Mouse (Mus musculus): ENCODE measurements at regions not wholly inside any gene's neighbourhood (a gene's known extent, or its start where the extent isn't known, plus 50 kb on each side); places are given as distances from the start of the nearest gene placed in this dataset.

DNA sequence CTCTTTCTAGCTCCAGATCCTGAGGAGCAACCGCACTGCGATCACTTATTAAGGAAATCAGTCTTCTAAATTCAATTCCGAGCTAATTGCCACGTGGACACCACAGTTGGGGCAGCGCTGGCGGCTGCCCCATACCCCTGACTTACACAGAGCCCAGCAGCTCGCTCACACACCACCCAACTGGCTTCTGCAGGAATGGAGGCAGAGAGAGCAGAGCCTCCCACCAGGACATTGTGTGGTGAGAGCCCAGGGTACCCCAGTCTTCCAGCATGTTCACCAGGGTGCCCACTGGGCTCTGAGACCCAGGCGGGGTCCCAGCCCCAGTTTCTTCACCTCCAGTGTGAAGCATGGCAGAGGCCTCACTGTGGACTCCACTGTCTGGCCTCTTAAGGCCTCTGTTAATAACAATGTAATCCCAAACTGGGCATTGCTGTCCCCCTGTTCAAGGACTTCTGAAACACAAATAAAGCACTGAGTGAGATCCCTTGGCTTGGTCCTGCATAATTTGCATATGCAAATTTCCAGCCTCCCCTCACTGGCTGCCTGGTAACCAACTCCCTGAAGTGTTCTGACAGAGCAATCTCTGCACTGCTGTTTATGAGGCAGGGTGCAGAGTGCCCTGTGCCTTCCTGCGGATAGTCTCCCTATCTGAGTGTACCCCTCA, 102.8 kb upstream of the A430005L14Rik start:
- TF ChIP-seq HCFC1 (IDR thresholded peaks at IDR 0.05; ENCODE audit: borderline replicate concordance, insufficient read depth, low read length) (no peak), MAFK (IDR thresholded peaks at IDR 0.05; ENCODE audit: insufficient read depth, low read depth, low read length) (no peak), ZNF384 (IDR thresholded peaks at IDR 0.05; ENCODE audit: low read depth, low read length) (no peak)
